Mouse (Mus musculus) A20 (cell line): ENCODE data around the gene Ndufv1.
"Not testable (repeated sequence)": the region's sequence is repeated elsewhere in the genome, so short reads cannot be mapped to it uniquely, and the experiment has no call there.

Experiments used
- DNase-seq: peaks from one replicate; pipeline ENCODE4 v3.0.0-alpha.2; 2011; ENCODE audit warnings: low read depth, low spot score

Gene Ndufv1

GRCm38 (mm10) chr19:3975866-3976265, 36.7 kb downstream of the Ndufv1 start:
- DNase-seq: no peak

- not testable (repeated sequence) for DNase-seq
Measured at GRCm38 (mm10) chr19:3974608-3975007, 38.0 kb downstream of the Ndufv1 start.

GRCm38 (mm10) chr19:3972229-3972628, 40.4 kb downstream of the Ndufv1 start, which contains the start of gene Aldh3b2:
Gene Aldh3b2, plus strand, starts transcription at chr19:3972328.
- DNase-seq: no peak

- DNase-seq: no peak
Measured at GRCm38 (mm10) chr19:3967258-3967657, 45.3 kb downstream of the Ndufv1 start.

- DNase-seq: no peak
Measured at GRCm38 (mm10) chr19:3966330-3967075, 46.1 kb downstream of the Ndufv1 start.

GRCm38 (mm10) chr19:3964030-3964429, 48.6 kb downstream of the Ndufv1 start:
- DNase-seq: no peak

GRCm38 (mm10) chr19:3962469-3962868, 50.1 kb downstream of the Ndufv1 start:
- DNase-seq: peak; percentile 50

- not testable (repeated sequence) for DNase-seq
Measured at GRCm38 (mm10) chr19:3961805-3962204, 50.8 kb downstream of the Ndufv1 start.

GRCm38 (mm10) chr19:3960211-3960610, 52.4 kb downstream of the Ndufv1 start:
- DNase-seq: no peak

- DNase-seq: no peak
Measured at GRCm38 (mm10) chr19:3959030-3959429, 53.6 kb downstream of the Ndufv1 start.

GRCm38 (mm10) chr19:3958470-3958869, 54.1 kb downstream of the Ndufv1 start, which contains the start of gene Aldh3b3:
Gene Aldh3b3, plus strand, starts transcription at chr19:3958645.
- no peak for DNase-seq
